Mouse (Mus musculus): ENCODE measurements around the gene Nxnl2.
"Not testable (repeated sequence)": the region's sequence is repeated elsewhere in the genome, so short reads cannot be mapped to it uniquely, and the experiment has no call there.

Gene Nxnl2

GRCm38 (mm10) chr13:51182236-51182635, 11.4 kb downstream of the Nxnl2 start:
- no peak for DNase-seq

DNA sequence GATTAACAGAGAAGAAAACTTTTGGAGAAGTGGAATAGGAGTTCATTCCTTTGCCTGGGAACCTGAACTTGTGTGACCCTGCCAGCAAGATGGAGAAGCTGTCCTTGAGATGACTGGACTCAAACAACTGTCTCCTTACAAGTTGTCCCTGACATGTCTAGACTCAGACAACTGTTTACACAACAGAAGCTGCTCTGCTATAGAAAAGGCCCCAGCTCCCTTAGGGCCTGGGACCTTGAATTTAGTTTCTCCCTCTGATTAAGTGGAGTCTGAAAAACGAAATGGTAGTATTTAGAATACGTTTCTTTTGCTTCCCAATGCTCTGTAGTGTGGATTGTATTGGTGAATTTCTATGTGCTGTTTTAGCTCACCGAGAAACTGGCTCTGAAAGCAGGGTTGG, 14.1 kb downstream of the Nxnl2 start:
- peak; percentile 67 for DNase-seq

GRCm38 (mm10) chr13:51190336-51190735, 19.5 kb downstream of the Nxnl2 start:
- peak; percentile 56 for DNase-seq

- DNase-seq = no peak
Measured at GRCm38 (mm10) chr13:51191416-51192140, 20.8 kb downstream of the Nxnl2 start.

DNA sequence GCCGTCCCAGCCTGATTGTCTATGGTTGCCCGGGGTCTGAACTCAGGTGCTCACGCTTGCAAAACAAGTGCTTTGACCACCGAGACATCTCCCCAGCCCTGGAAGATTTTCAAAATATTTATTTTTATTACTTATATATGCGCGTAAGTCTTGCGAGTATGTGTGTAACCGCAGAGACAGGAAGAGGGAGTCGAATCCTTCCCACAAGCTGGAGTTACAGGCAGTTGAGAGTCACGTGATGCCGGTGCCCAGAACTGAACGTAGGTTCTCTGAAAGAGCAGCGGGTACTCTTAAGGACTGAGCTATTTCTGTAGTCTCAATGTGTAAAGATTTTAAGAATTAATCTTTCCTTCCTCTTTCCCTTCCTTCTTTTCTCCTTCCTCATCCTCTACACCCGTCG, 23.1 kb downstream of the Nxnl2 start:
- DNase-seq = peak; percentile 52

GRCm38 (mm10) chr13:51197699-51198098, 26.9 kb downstream of the Nxnl2 start:
- peak; percentile 85 for DNase-seq

GRCm38 (mm10) chr13:51198186-51198585, 27.4 kb downstream of the Nxnl2 start:
- DNase-seq = peak; percentile 96

GRCm38 (mm10) chr13:51201985-51202843, 31.4 kb downstream of the Nxnl2 start:
- DNase-seq = not testable (repeated sequence)

GRCm38 (mm10) chr13:51202844-51203173, 32.0 kb downstream of the Nxnl2 start:
- DNase-seq = peak; percentile 95

DNA sequence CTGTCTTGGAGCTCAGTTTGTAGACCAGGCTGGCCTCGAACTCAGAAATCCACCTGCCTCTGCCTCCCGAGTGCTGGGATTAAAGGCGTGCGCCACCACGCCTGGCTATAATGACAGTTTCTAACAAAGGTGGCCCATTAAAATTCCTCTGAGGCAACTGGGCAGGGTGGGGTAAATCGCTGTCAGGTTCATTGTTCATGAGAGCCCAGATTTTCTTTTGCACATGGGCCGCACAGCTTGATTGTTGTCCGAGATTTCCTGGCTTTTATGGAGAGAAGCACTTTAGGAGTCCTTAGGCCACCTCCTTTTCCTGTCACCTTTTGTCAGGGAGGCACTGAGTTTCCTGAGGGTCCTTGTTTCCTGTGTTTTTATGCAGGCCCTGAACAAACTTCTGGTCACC, 32.6 kb downstream of the Nxnl2 start:
- DNase-seq = peak; percentile 92

- DNase-seq = not testable (repeated sequence)
Measured at GRCm38 (mm10) chr13:51204081-51204480, 33.3 kb downstream of the Nxnl2 start.

DNA sequence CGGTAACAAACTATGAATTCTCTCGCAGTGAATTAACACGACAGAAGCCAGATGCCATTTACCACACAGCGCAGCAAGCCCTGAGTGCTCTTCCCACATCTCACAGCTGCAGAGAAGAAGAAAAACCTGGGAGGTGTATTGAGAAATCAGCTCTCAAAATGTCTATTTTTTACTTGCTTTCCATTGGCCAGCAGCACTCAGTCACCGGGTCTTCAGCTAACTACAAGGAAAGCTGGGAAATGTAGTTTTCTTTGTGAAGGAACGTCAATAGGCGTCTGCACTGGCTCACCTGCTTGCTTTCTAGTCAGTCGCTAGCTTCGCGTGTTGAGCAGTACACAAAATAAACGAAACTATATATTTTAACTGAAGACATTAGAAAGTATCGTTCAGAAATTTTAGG, 37.1 kb downstream of the Nxnl2 start:
- no peak for DNase-seq

GRCm38 (mm10) chr13:51208378-51209100, 37.7 kb downstream of the Nxnl2 start:
- DNase-seq = peak; percentile 88

GRCm38 (mm10) chr13:51210639-51211038, 39.8 kb downstream of the Nxnl2 start:
- DNase-seq = no peak

DNA sequence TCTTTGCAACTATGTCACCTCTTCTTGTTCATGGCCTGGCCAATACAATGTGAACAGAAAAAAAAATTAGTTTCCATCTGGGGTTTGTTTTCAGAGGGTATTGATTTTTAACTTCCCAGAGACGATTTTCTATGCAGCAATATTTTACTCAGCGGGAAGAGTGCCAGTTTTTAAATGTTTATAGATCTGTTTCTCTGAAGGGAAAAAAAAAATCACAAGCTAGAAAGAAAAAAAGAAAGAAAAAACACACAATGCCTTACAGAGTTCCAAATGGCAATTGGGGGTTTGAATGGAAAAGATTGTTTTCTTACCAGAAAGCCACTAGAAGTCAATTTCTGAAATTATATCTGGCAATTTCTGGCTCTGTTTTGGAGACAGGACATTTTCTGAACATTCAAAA, 43.9 kb downstream of the Nxnl2 start:
- DNase-seq = no peak

DNA sequence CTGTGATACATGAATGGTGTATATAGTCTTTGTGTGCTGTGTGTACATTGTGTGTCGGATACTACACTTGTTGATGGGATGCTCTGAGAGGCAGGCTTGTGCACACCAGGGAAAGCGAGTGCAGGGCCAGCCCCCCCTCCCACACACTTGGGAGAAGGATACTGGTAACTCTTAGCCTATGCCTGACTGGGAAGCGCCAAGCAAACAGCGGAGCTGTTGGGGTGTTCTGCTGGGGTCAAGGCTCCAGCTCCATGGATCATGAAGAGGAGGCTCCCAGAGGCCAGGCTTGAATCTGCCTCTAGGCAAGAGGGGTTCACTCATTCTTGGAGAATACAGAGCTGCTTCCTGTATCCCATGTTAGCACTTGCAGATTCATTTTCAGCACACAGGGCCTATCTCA, 50.1 kb downstream of the Nxnl2 start:
- no peak for DNase-seq

GRCm38 (mm10) chr13:51221425-51222160, 50.8 kb downstream of the Nxnl2 start:
- no peak for DNase-seq
